Mouse (Mus musculus) stomach, postnatal 0 days (tissue): ENCODE measurements at regions not wholly inside any gene's neighbourhood (a gene's known extent, or its start where the extent isn't known, plus 50 kb on each side); places are given as distances from the start of the nearest gene placed in this dataset.

Experiments used
- CTCF ChIP-seq: IDR thresholded peaks from 2 replicates; pipeline ENCODE4 v1.5.1; 2016; ENCODE audit warnings: antibody characterized with exemption, low read depth, mild to moderate bottlenecking, moderate library complexity
- EP300 ChIP-seq: optimal IDR thresholded peaks from 2 replicates; pipeline ENCODE3; 2016; ENCODE audit warnings: antibody characterized with exemption

DNA sequence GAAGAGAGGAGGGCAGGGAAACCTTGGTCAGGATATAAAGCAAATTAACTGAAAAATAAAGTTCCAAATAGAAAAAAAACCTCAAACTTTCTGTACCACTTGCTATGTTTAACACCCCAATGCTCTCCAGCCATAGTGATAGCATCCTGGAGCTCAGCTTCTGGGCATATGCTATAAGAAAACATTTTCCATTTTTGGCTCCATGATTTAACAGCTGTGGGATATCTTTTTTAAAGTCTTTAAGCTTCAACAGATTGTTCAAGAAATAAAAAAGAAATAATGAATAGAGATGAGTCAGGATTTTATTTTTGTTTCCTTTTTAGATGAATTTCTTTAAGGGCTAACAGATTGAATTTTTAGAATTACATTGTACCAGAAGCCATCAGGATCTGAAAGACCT lies 106.3 kb upstream of the Wls start:
- TF ChIP-seq CTCF (no peak), EP300 (no peak)
